ENCODE assay signal across 14 mouse cellular contexts in genomic region chr6:8632701-8633100, GRCm38 (mm10).
"Had no signal": no experiment of that assay in that cellular context is flagged by ENCODE, and none has a peak within 500 bp of the region (broad histone marks: within the 10 kb centered on the region; RNA-seq: fewer than 3 reads in every experiment).

No protein-coding gene starts in this region.

- H3K27me3 ChIP-seq: kidney, embryonic 15.5 days; limb, embryonic 12.5 days; liver, embryonic 13.5 days; lung, embryonic 15.5 days; midbrain, embryonic 15.5 days; neural tube, embryonic 13.5 days had no signal

- H3K36me3 ChIP-seq: kidney, embryonic 15.5 days; limb, embryonic 12.5 days; liver, embryonic 13.5 days; midbrain, embryonic 15.5 days; neural tube, embryonic 13.5 days had no signal

- H3K27ac ChIP-seq: kidney, embryonic 15.5 days; liver, embryonic 13.5 days; lung, embryonic 15.5 days; macrophage; midbrain, embryonic 15.5 days; neural tube, embryonic 13.5 days had no signal

- H3K4me2 ChIP-seq: kidney, embryonic 15.5 days; limb, embryonic 12.5 days; liver, embryonic 13.5 days; lung, embryonic 15.5 days; midbrain, embryonic 15.5 days; neural tube, embryonic 13.5 days had no signal

- ATAC-seq: midbrain, embryonic 15.5 days had no signal

- H3K9ac ChIP-seq: kidney, embryonic 15.5 days; limb, embryonic 12.5 days; liver, embryonic 13.5 days; liver, postnatal 0 days; lung, embryonic 15.5 days; midbrain, embryonic 15.5 days; neural tube, embryonic 13.5 days had no signal

- H3K9me3 ChIP-seq: kidney, embryonic 15.5 days; limb, embryonic 12.5 days; liver, embryonic 13.5 days; lung, embryonic 15.5 days; midbrain, embryonic 15.5 days; neural tube, embryonic 13.5 days had no signal

- DNase-seq: kidney, adult 2 months; kidney, postnatal 14 days; liver; liver, embryonic 13.5 days; liver, postnatal 0 days; lung, postnatal 14 days; retina, postnatal 1 day; thymus, postnatal 4 days had no signal

- H3K4me1 ChIP-seq: lung, embryonic 15.5 days; midbrain, embryonic 15.5 days; neural tube, embryonic 13.5 days had no signal

- H3K4me3 ChIP-seq: kidney, embryonic 15.5 days; limb, embryonic 12.5 days; liver, embryonic 13.5 days; lung, embryonic 15.5 days; midbrain, embryonic 15.5 days; neural tube, embryonic 13.5 days had no signal
